In genomic region chr2:167490813-167491525, GRCm38 (mm10) we compare ENCODE assay signal across 8 mouse cellular contexts. TPM values are rescaled to one million over a fixed set of nuclear protein-coding genes. Genes with fewer than 3 reads are reported as not detected.
DNase-seq lines count a peak whose midpoint lies in the region; ATAC-seq lines count a peak whose summit lies in the region.

No protein-coding gene starts in this region.

- no peaks in the 10 kb centered on the region for H3K9me3 ChIP-seq in neural tube, embryonic 15.5 days (replicated peaks)

- 0 out of 2 replicates have a peak, but pooled peaks have one; percentile 2 for ATAC-seq in neural tube, embryonic 15.5 days (ENCODE audit: low FRiP score)

- H3K4me2 ChIP-seq in neural tube, embryonic 15.5 days = peak overlapping the region; percentile 96

- H3K36me3 ChIP-seq in neural tube, embryonic 15.5 days = peaks cover 8% of the 10 kb centered on the region

- H3K27ac ChIP-seq in brown adipose tissue, adult 24 weeks (replicated peaks; ENCODE audit: low read depth, low read length) = peak overlapping the region; percentile 15; the same call in 1 of the 2 replicates
- H3K27ac ChIP-seq in neural tube, embryonic 15.5 days (replicated peaks) = peak overlapping the region; percentile 99

- H3K9ac ChIP-seq in neural tube, embryonic 15.5 days (replicated peaks) = peak overlapping the region; percentile 98

- peak; percentile 82 for DNase-seq in layer of hippocampus, adult 11-12 months (ENCODE audit: low spot score)
- no peak for DNase-seq in layer of hippocampus, postnatal 25 days (ENCODE audit: extremely low spot score in 1 of 2, low spot score in 1 of 2)
- peak; percentile 39 to 64 for DNase-seq in frontal cortex, postnatal 14 days (ENCODE audit: low spot score in 2 of 2)
- peak; percentile 68 to 88 for DNase-seq in left cerebral cortex, postnatal 25 days (ENCODE audit: low spot score in 2 of 2)
- no peak for DNase-seq in embryo, embryonic 11 days
- no peak for DNase-seq in embryo, embryonic 10.5 days (ENCODE audit: low spot score)

- peak overlapping the region; percentile 80 for H3K4me3 ChIP-seq in brown adipose tissue, adult 24 weeks (ENCODE audit: insufficient read depth, low read depth, low read length)
- peak overlapping the region; percentile 100 for H3K4me3 ChIP-seq in neural tube, embryonic 15.5 days (replicated peaks)

- 80% methylated on average over 4 of the region's 4 CpGs for WGBS in neural tube, embryonic 15.5 days

- no peaks in the 10 kb centered on the region for H3K27me3 ChIP-seq in neural tube, embryonic 15.5 days (replicated peaks)

- H3K4me1 ChIP-seq in brown adipose tissue, adult 24 weeks (ENCODE audit: control insufficient read depth, insufficient read depth, insufficient read length, low read length) = peaks cover 27% of the 10 kb centered on the region
- peaks cover 62% of the 10 kb centered on the region for H3K4me1 ChIP-seq in neural tube, embryonic 15.5 days

- intact Hi-C loops in left cerebral cortex, postnatal 25 days (cut with DNase I) = loop anchor here (5.0 kb wide), 1 partner anchor 69 kb away; the partner anchor contains the start of gene Slc9a8

RNA-seq across cellular contexts. Expression of gene Rnf114, which starts 1.5 kb away (rescaled TPM):
- 10 to 100 TPM; 51.1 to 53.1 TPM for total RNA-seq in layer of hippocampus, postnatal 25 days (2021)
- 22.7 and 24.2 TPM in 2 replicates for polyA plus RNA-seq in brown adipose tissue, adult 24 weeks (2012; ENCODE audit: insufficient read depth, insufficient read length, missing spikeins)
- 10 to 100 TPM; 59.7 to 61.3 TPM for total RNA-seq in left cerebral cortex, postnatal 25 days (2021)
- polyA plus RNA-seq in neural tube, embryonic 15.5 days (2015; fragmentation: Nextera tagmentation; extraction: Ambion mirVana) = 98.4 and 106 TPM in 2 replicates

RNA-seq across cellular contexts. Expression of gene Spata2, which starts 1.7 kb away (rescaled TPM):
- 10 to 100 TPM; 78.7 to 83.9 TPM for total RNA-seq in layer of hippocampus, postnatal 25 days (2021)
- polyA plus RNA-seq in brown adipose tissue, adult 24 weeks (2012; ENCODE audit: insufficient read depth, insufficient read length, missing spikeins) = 10.3 and 11.5 TPM in 2 replicates
- total RNA-seq in left cerebral cortex, postnatal 25 days (2021) = 10 to 100 TPM; 72.0 to 74.4 TPM
- polyA plus RNA-seq in neural tube, embryonic 15.5 days (2015; fragmentation: Nextera tagmentation; extraction: Ambion mirVana) = 27.0 and 28.6 TPM in 2 replicates

RNA-seq across cellular contexts. Expression of gene Snai1, which starts 47.0 kb away (rescaled TPM):
- under 1 TPM; 0.27 to 0.75 TPM for total RNA-seq in layer of hippocampus, postnatal 25 days (2021)
- 1.6 TPM in 1 of 2 replicates, not detected in the other for polyA plus RNA-seq in brown adipose tissue, adult 24 weeks (2012; ENCODE audit: insufficient read depth, insufficient read length, missing spikeins)
- total RNA-seq in left cerebral cortex, postnatal 25 days (2021) = under 1 TPM; 0.57 to 0.94 TPM
- polyA plus RNA-seq in neural tube, embryonic 15.5 days (2015; fragmentation: Nextera tagmentation; extraction: Ambion mirVana) = 6.3 and 8.6 TPM in 2 replicates

Comparison
In these comparisons a context has a peak if more than half of its experiments do, and no peak if none do; other contexts are left out.
1. DNase-seq: peak in layer of hippocampus, adult 11-12 months (single experiment), frontal cortex, postnatal 14 days (2 of 2) and left cerebral cortex, postnatal 25 days (2 of 2); none in layer of hippocampus, postnatal 25 days (0 of 2), embryo, embryonic 11 days (single experiment) and embryo, embryonic 10.5 days (single experiment).